8 mouse cellular contexts compared by ENCODE assay signal in genomic region chr1:60566631-60567311, GRCm38 (mm10). TPM values are rescaled to one million over a fixed set of nuclear protein-coding genes. Genes with fewer than 3 reads are reported as not detected.
DNase-seq lines count a peak whose midpoint lies in the region; ATAC-seq and TF ChIP-seq lines count a peak whose summit lies in the region.

TSS of gene Raph1 (minus strand) at chr1:60567104.

- H3K4me2 ChIP-seq in heart, embryonic 14.5 days (ENCODE audit: low read length) = peak within 1 kb of the TSS; percentile 78
- H3K4me2 ChIP-seq in liver, embryonic 12.5 days = peak within 1 kb of the TSS; percentile 88
- H3K4me2 ChIP-seq in stomach, embryonic 15.5 days = peak within 1 kb of the TSS; percentile 73

- peak within 1 kb of the TSS; percentile 95 for H3K4me3 ChIP-seq in forebrain, embryonic 10.5 days
- peak within 1 kb of the TSS; percentile 94 to 99 for H3K4me3 ChIP-seq in heart, embryonic 14.5 days (ENCODE audit: control insufficient read depth in 1 of 2, insufficient read depth in 1 of 2, low read depth in 1 of 2, low read length in 2 of 2)
- peak within 1 kb of the TSS; percentile 70 for H3K4me3 ChIP-seq in liver, embryonic 12.5 days
- peak within 1 kb of the TSS; percentile 99 for H3K4me3 ChIP-seq in stomach, embryonic 15.5 days (replicated peaks)

- under 1% methylated on average over 90 of the region's 92 CpGs for WGBS in forebrain, embryonic 10.5 days
- under 1% methylated on average over 78 of the region's 92 CpGs for WGBS in heart, embryonic 14.5 days
- WGBS in liver, embryonic 12.5 days (ENCODE audit: insufficient replicate concordance) = under 1% methylated on average over 79 of the region's 92 CpGs
- under 1% methylated on average over 77 of the region's 92 CpGs for WGBS in stomach, embryonic 15.5 days

- 0 out of 2 replicates have a peak, but pooled peaks cover 6% of the 10 kb centered on the region for H3K27me3 ChIP-seq in forebrain, embryonic 10.5 days (ENCODE audit: poor library complexity, severe bottlenecking)
- H3K27me3 ChIP-seq in heart, embryonic 14.5 days (ENCODE audit: control insufficient read depth, insufficient read depth, low read length) = no peaks in the 10 kb centered on the region
- peaks cover 32% of the 10 kb centered on the region for H3K27me3 ChIP-seq in liver, embryonic 12.5 days (replicated peaks)
- no peaks in the 10 kb centered on the region for H3K27me3 ChIP-seq in stomach, embryonic 15.5 days (replicated peaks)

- peak within 1 kb of the TSS; percentile 99 for H3K9ac ChIP-seq in heart, embryonic 14.5 days (ENCODE audit: low read length)
- H3K9ac ChIP-seq in liver, embryonic 12.5 days = peak within 1 kb of the TSS; percentile 74
- peak within 1 kb of the TSS; percentile 96 for H3K9ac ChIP-seq in stomach, embryonic 15.5 days

- H3K27ac ChIP-seq in forebrain, embryonic 10.5 days = peak within 1 kb of the TSS; percentile 96
- H3K27ac ChIP-seq in heart, embryonic 14.5 days (replicated peaks in 1 of 2; ENCODE audit: control insufficient read depth in 1 of 2, insufficient read depth in 1 of 2, low read depth in 2 of 2, low read length in 2 of 2) = peak within 1 kb of the TSS; percentile 97 to 98
- H3K27ac ChIP-seq in liver, embryonic 12.5 days = peak within 1 kb of the TSS; percentile 77
- peak within 1 kb of the TSS; percentile 95 for H3K27ac ChIP-seq in stomach, embryonic 15.5 days

- 0 out of 2 replicates have a peak, but pooled peaks have one; percentile 3 for TF ChIP-seq CTCF in brain, embryonic 14.5 days (IDR thresholded peaks at IDR 0.05; ENCODE audit: borderline replicate concordance, extremely low read depth, insufficient read depth, insufficient read length)

- peaks cover 18% of the 10 kb centered on the region for H3K4me1 ChIP-seq in forebrain, embryonic 10.5 days
- peaks cover 3 to 22% of the 10 kb centered on the region in 2 experiments; a peak in 3 of 4 replicates for H3K4me1 ChIP-seq in heart, embryonic 14.5 days (ENCODE audit: control insufficient read depth in 2 of 2, insufficient read depth in 2 of 2, low read length in 2 of 2)
- H3K4me1 ChIP-seq in liver, embryonic 12.5 days = peaks cover 30% of the 10 kb centered on the region
- peaks cover 4% of the 10 kb centered on the region; the same call in 1 of the 2 replicates for H3K4me1 ChIP-seq in stomach, embryonic 15.5 days

- peak; percentile 79 for TF ChIP-seq POLR2A in brain, embryonic 14.5 days (IDR thresholded peaks at IDR 0.05; ENCODE audit: borderline replicate concordance, extremely low read depth, insufficient read depth, insufficient read length, poor library complexity, severe bottlenecking)

- H3K9me3 ChIP-seq in forebrain, embryonic 10.5 days = peaks cover 6% of the 10 kb centered on the region; the same call in 1 of the 2 replicates
- H3K9me3 ChIP-seq in heart, embryonic 14.5 days (ENCODE audit: control insufficient read depth, low read length) = no peaks in the 10 kb centered on the region
- H3K9me3 ChIP-seq in liver, embryonic 12.5 days (replicated peaks) = no peaks in the 10 kb centered on the region
- H3K9me3 ChIP-seq in stomach, embryonic 15.5 days = no peaks in the 10 kb centered on the region

- peak; percentile 14 to 31 for DNase-seq in B cell, adult 2 months
- peak; percentile 96 for DNase-seq in brain, embryonic 14.5 days (ENCODE audit: low read depth)
- peak; percentile 83 for DNase-seq in forebrain, embryonic 10.5 days (ENCODE audit: extremely low spot score, low spot score)
- peak; percentile 94 for DNase-seq in kidney, postnatal 14 days
- DNase-seq in natural killer cell, adult 2 months (ENCODE audit: low spot score in 2 of 2) = peak; percentile 44 to 50

- ATAC-seq in heart, embryonic 14.5 days (ENCODE audit: insufficient number of reproducible peaks, insufficient read depth, low FRiP score, low read depth) = peak; percentile 98
- ATAC-seq in liver, embryonic 12.5 days = peak; percentile 89
- ATAC-seq in stomach, embryonic 15.5 days (ENCODE audit: insufficient read depth, low FRiP score, low read depth) = peak; percentile 97

- peaks cover 7% of the 10 kb centered on the region for H3K36me3 ChIP-seq in forebrain, embryonic 10.5 days (replicated peaks)
- peaks cover under 1% of the 10 kb centered on the region; the same call in 1 of the 2 replicates for H3K36me3 ChIP-seq in heart, embryonic 14.5 days (ENCODE audit: control insufficient read depth, insufficient read depth, low read length)
- H3K36me3 ChIP-seq in liver, embryonic 12.5 days = peaks cover 5% of the 10 kb centered on the region
- no peaks in the 10 kb centered on the region for H3K36me3 ChIP-seq in stomach, embryonic 15.5 days

RNA-seq across cellular contexts. Expression of gene Raph1, which starts in this region (rescaled TPM):
- 20.7 and 34.2 TPM in 2 replicates for polyA plus RNA-seq in brain, embryonic 14.5 days (2012; rRNA removed)
- polyA plus RNA-seq in forebrain, embryonic 10.5 days (2016; fragmentation: Nextera tagmentation; extraction: Ambion mirVana) = 21.3 and 21.5 TPM in 2 replicates
- 65.7 and 68.7 TPM in 2 replicates for polyA plus RNA-seq in heart, embryonic 14.5 days (2014; fragmentation: Nextera tagmentation; extraction: Ambion mirVana)
- 50.7 and 51.3 TPM in 2 replicates for polyA plus RNA-seq in liver, embryonic 12.5 days (2016; fragmentation: Nextera tagmentation; extraction: Ambion mirVana)
- 30.8 and 33.4 TPM in 2 replicates for polyA plus RNA-seq in stomach, embryonic 15.5 days (2015; fragmentation: Nextera tagmentation; extraction: Ambion mirVana)

Comparison
In these comparisons a context has a peak if more than half of its experiments do, and no peak if none do; other contexts are left out.
1. Peak in every context shown above with its lines: DNase-seq, ATAC-seq, H3K4me3 ChIP-seq and H3K27ac ChIP-seq.
2. DNase-seq: peak in every context shown above with its lines; median percentile 96 in brain, embryonic 14.5 days; 94 in kidney, postnatal 14 days; 83 in forebrain, embryonic 10.5 days; 47 in natural killer cell, adult 2 months; 22 in B cell, adult 2 months.